Mouse (Mus musculus) cerebellum, adult 18-20 months (tissue): ENCODE measurements around the gene Rps6.
"Not testable (repeated sequence)": the region's sequence is repeated elsewhere in the genome, so short reads cannot be mapped to it uniquely, and the experiment has no call there.

Experiments used
- DNase-seq, 2 experiments: peaks; one replicate each; pipeline ENCODE4 v3.0.0; 2021

Rps6 gene

GRCm38 (mm10) chr4:86851331-86851730 is 5.9 kb downstream of the Rps6 start:
- no peak for DNase-seq

- no peak for DNase-seq
Observed at GRCm38 (mm10) chr4:86847246-86847645, 10.0 kb downstream of the Rps6 start.

- DNase-seq: peak; percentile 37 to 39
Observed at GRCm38 (mm10) chr4:86845384-86845783, 11.8 kb downstream of the Rps6 start.

GRCm38 (mm10) chr4:86841141-86841540 is 16.1 kb downstream of the Rps6 start:
- not testable (repeated sequence) for DNase-seq

- DNase-seq: no peak
Observed at GRCm38 (mm10) chr4:86831896-86832295, 25.3 kb downstream of the Rps6 start.

GRCm38 (mm10) chr4:86825143-86825542 is 32.1 kb downstream of the Rps6 start:
- DNase-seq: no peak

GRCm38 (mm10) chr4:86823169-86823568 is 34.0 kb downstream of the Rps6 start:
- peak; percentile 34 to 40 for DNase-seq

GRCm38 (mm10) chr4:86814850-86815249 is 42.4 kb downstream of the Rps6 start:
- no peak for DNase-seq

GRCm38 (mm10) chr4:86810604-86811003 is 46.6 kb downstream of the Rps6 start:
- DNase-seq: peak in 1 of 2 experiments; percentile 22
